Mouse (Mus musculus): ENCODE results near the gene Pcbp4. TPM values are rescaled to one million over a fixed set of nuclear protein-coding genes. Genes with fewer than 3 reads are reported as not detected.
"Not testable (repeated sequence)": the region's sequence is repeated elsewhere in the genome, so short reads cannot be mapped to it uniquely, and the experiment has no call there.

Pcbp4 gene
- polyA plus RNA-seq, 1 experiment from 2014 or later = 248 TPM

GRCm38 (mm10) chr9:106476924-106477484 is 23.9 kb downstream of the Pcbp4 start, which contains the start of gene Parp3:
TSS of gene Parp3 (minus strand) at chr9:106476949.
- Histone ChIP-seq H3K4me1 (replicated peaks) (peaks cover 41% of the 10 kb centered on the region), H3K9me3 (no peaks in the 10 kb centered on the region), H3K27me3 (0 out of 2 replicates have a peak, but pooled peaks cover 3% of the 10 kb centered on the region), H3K4me2 (peak within 1 kb of the TSS; percentile 92), H3K36me3 (peaks cover 23% of the 10 kb centered on the region), H3K27ac (peak within 1 kb of the TSS; percentile 18; the same call in 1 of the 2 replicates), H3K9ac (peak within 1 kb of the TSS; percentile 77), H3K4me3 (peak within 1 kb of the TSS; percentile 71)
- ATAC-seq (ENCODE audit: low FRiP score) = peak; percentile 98
- WGBS = under 1% methylated on average over 41 of the region's 41 CpGs

GRCm38 (mm10) chr9:106477649-106478048 is 24.6 kb downstream of the Pcbp4 start:
- H3K4me2 ChIP-seq = peak overlapping the region; percentile 92
- H3K27me3 ChIP-seq = 0 out of 2 replicates have a peak, but pooled peaks cover 3% of the 10 kb centered on the region
- no peak overlapping the region for H3K27ac ChIP-seq
- H3K4me3 ChIP-seq = peak overlapping the region; percentile 71
- H3K9me3 ChIP-seq = no peaks in the 10 kb centered on the region
- H3K36me3 ChIP-seq = peaks cover 27% of the 10 kb centered on the region
- WGBS = 5% methylated on average over 16 of the region's 16 CpGs
- H3K4me1 ChIP-seq (replicated peaks) = peaks cover 37% of the 10 kb centered on the region
- ATAC-seq (ENCODE audit: low FRiP score) = no peak
- H3K9ac ChIP-seq = peak overlapping the region; percentile 77

DNA sequence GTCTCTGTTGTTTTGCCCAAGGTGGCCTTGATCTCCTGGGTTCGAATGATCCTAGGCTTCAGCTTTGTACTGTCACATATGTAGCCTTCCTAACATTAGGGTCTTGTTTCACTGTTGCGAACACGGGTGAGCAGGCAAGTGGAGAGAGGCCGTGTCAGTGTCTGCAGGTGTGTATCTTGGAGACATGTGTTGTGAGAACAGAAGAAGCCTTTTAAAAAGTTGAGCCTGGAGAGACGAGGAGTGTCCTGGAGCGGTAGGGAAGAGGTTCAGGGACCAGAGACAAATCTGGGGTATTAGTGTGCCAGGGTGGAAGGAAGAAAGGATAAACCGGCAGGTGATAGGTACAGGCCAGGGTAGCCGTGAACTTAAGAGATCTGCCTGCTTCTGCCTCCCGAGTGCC is 25.0 kb downstream of the Pcbp4 start:
- Histone ChIP-seq H3K4me2 (peak overlapping the region; percentile 92), H3K36me3 (peaks cover 32% of the 10 kb centered on the region), H3K9me3 (no peaks in the 10 kb centered on the region), H3K27ac (no peak overlapping the region), H3K9ac (peak overlapping the region; percentile 77), H3K4me3 (peak overlapping the region; percentile 71), H3K27me3 (0 out of 2 replicates have a peak, but pooled peaks cover 3% of the 10 kb centered on the region), H3K4me1 (replicated peaks) (peaks cover 37% of the 10 kb centered on the region)
- ATAC-seq (ENCODE audit: low FRiP score) = no peak
- WGBS = 86% methylated on average over 9 of the region's 9 CpGs

DNA sequence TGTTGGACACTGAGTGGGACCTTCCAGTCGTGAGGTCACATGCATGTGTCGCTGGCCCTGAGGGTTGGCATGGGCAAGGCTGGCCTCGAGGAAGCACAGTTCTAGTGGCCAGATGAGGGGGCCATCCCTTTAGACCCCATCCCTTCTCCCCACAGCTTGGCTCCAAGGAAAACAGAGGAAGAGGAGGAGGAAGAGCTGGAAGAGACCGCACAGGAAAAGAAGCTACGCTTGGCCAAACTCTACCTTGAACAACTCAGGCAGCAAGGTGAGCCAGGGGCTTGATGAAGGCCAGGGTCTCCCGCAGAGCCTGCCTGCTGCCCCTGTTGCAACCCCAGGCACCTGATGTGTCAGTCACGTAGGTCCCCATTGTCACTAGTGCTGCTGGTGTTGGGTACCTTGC is 27.4 kb downstream of the Pcbp4 start:
- no peak overlapping the region for H3K27ac ChIP-seq
- H3K4me1 ChIP-seq (replicated peaks) = peaks cover 23% of the 10 kb centered on the region
- no peak for ATAC-seq (ENCODE audit: low FRiP score)
- H3K27me3 ChIP-seq = no peaks in the 10 kb centered on the region
- H3K36me3 ChIP-seq = peaks cover 56% of the 10 kb centered on the region
- no peaks in the 10 kb centered on the region for H3K9me3 ChIP-seq
- WGBS = 90% methylated on average over 7 of the region's 7 CpGs
- no peak overlapping the region for H3K4me3 ChIP-seq
- H3K9ac ChIP-seq = no peak overlapping the region
- H3K4me2 ChIP-seq = no peak overlapping the region

GRCm38 (mm10) chr9:106481075-106481474 is 28.0 kb downstream of the Pcbp4 start:
- H3K4me1 ChIP-seq (replicated peaks) = peaks cover 22% of the 10 kb centered on the region
- no peak for ATAC-seq (ENCODE audit: low FRiP score)
- H3K9ac ChIP-seq = no peak overlapping the region
- H3K27me3 ChIP-seq = no peaks in the 10 kb centered on the region
- no peaks in the 10 kb centered on the region for H3K9me3 ChIP-seq
- H3K4me2 ChIP-seq = no peak overlapping the region
- H3K27ac ChIP-seq = no peak overlapping the region
- H3K4me3 ChIP-seq = no peak overlapping the region
- peaks cover 62% of the 10 kb centered on the region for H3K36me3 ChIP-seq
- WGBS = 91% methylated on average over 15 of the region's 15 CpGs

DNA sequence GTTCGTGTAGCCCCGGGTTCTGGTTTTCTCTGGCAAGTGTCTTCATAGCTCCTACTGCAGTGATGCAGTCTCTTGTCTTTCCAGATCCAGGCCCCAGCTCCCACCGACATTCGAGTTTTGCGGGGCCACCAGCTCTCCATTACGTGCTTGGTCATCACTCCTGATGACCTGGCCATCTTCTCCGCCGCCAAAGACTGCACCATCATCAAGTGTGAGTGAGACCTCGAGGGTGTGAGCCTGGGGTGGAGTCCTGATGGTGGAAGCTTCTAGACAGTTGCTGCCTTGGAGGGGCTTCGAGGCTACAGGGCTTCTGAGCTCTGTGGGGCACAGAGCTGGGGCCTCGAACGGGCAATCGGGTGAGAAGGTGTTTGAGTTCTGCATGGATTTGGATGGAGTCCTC is 28.6 kb downstream of the Pcbp4 start:
- ATAC-seq (ENCODE audit: low FRiP score) = no peak
- H3K9me3 ChIP-seq = no peaks in the 10 kb centered on the region
- 96% methylated on average over 13 of the region's 13 CpGs for WGBS
- no peak overlapping the region for H3K4me3 ChIP-seq
- H3K9ac ChIP-seq = no peak overlapping the region
- peaks cover 16% of the 10 kb centered on the region for H3K4me1 ChIP-seq (replicated peaks)
- H3K27ac ChIP-seq = no peak overlapping the region
- no peak overlapping the region for H3K4me2 ChIP-seq
- H3K36me3 ChIP-seq = peaks cover 66% of the 10 kb centered on the region
- no peaks in the 10 kb centered on the region for H3K27me3 ChIP-seq

DNA sequence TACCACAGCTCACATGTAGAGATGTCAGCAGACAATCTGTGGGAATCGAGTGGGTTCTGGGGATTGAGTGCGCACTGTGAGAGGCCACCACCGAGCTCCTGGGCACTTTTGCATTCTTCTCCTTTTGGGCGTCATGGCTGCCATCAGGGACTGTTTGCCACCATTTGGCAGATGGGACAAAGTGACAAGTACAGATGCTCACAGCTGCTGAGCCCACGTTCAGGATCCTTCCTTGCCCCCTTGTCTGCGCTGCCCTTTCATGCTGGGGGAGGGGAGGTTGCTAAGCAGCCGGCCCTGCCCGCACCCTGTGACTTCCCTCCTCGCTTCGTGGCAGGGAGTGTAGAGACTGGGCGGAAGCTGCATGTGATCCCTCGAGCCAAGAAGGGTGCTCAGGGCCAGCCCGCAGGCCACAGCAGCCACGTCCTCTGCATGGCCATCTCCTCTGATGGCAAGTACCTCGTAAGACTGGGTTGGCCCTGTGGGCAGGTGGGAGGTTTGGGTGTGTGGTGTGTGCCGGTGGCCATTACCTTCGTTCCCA is 29.6 kb downstream of the Pcbp4 start:
- H3K4me3 ChIP-seq = no peak overlapping the region
- peaks cover 66% of the 10 kb centered on the region for H3K36me3 ChIP-seq
- no peaks in the 10 kb centered on the region for H3K27me3 ChIP-seq
- no peak for ATAC-seq (ENCODE audit: low FRiP score)
- peaks cover 13% of the 10 kb centered on the region for H3K4me1 ChIP-seq (replicated peaks)
- WGBS = 88% methylated on average over 17 of the region's 17 CpGs
- H3K4me2 ChIP-seq = no peak overlapping the region
- no peaks in the 10 kb centered on the region for H3K9me3 ChIP-seq
- H3K27ac ChIP-seq = no peak overlapping the region
- no peak overlapping the region for H3K9ac ChIP-seq

DNA sequence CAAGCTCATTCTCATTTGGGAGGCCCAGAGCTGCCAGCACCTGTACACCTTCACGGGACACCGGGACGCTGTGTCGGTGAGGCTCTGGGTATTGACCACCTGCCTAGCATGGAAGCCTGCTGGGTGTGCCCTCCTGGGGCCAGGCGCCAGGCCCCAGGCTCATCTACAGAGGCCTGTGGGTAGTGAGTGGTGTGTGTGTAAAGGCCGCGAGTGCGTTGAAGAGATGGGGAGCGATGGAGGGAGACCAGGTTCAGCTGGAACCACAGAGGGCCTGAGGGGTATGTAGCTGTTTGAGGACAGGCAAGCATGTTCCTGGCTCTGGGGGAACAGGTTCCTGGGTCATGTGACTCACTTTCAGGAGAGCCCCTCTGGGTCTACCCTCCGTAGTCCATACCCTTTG is 30.0 kb downstream of the Pcbp4 start:
- H3K27me3 ChIP-seq = no peaks in the 10 kb centered on the region
- no peak overlapping the region for H3K9ac ChIP-seq
- no peak overlapping the region for H3K27ac ChIP-seq
- H3K4me2 ChIP-seq = no peak overlapping the region
- no peaks in the 10 kb centered on the region for H3K9me3 ChIP-seq
- peaks cover 8% of the 10 kb centered on the region for H3K4me1 ChIP-seq (replicated peaks)
- no peak for ATAC-seq (ENCODE audit: low FRiP score)
- WGBS = 93% methylated on average over 10 of the region's 10 CpGs
- peaks cover 66% of the 10 kb centered on the region for H3K36me3 ChIP-seq
- H3K4me3 ChIP-seq = no peak overlapping the region

- Histone ChIP-seq H3K36me3 (peaks cover 66% of the 10 kb centered on the region), H3K27me3 (no peaks in the 10 kb centered on the region), H3K27ac (no peak overlapping the region), H3K9ac (no peak overlapping the region), H3K4me3 (no peak overlapping the region), H3K4me1 (replicated peaks) (peaks cover 4% of the 10 kb centered on the region; the same call in 1 of the 2 replicates), H3K9me3 (no peaks in the 10 kb centered on the region), H3K4me2 (no peak overlapping the region)
- ATAC-seq (ENCODE audit: low FRiP score) = no peak
- WGBS = 93% methylated on average over 17 of the region's 17 CpGs
Observed at GRCm38 (mm10) chr9:106483606-106484005, 30.5 kb downstream of the Pcbp4 start.

DNA sequence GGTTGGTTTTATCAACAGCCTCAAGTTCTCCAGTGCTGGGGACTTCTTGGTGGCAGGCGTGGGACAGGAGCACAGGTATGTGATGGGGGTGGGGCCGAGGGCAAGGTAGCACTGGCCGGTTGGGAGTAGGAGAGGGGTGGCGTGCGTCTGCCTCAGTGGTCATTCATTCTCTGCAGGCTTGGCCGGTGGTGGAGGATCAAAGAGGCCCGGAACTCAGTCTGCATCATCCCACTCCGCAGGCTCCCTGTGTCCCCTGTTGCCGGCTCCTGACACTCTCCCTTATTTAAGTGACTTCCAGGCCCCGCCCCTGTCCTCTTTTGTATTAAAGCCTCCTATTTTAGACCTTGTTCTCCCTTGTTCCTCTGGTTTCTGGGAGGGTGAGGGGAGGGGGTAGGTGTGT is 32.0 kb downstream of the Pcbp4 start:
- Histone ChIP-seq H3K4me1 (replicated peaks) (no peaks in the 10 kb centered on the region), H3K9me3 (no peaks in the 10 kb centered on the region), H3K9ac (no peak overlapping the region), H3K4me2 (no peak overlapping the region), H3K27ac (no peak overlapping the region), H3K4me3 (no peak overlapping the region), H3K27me3 (no peaks in the 10 kb centered on the region), H3K36me3 (peaks cover 63% of the 10 kb centered on the region)
- WGBS = 82% methylated on average over 10 of the region's 10 CpGs
- ATAC-seq (ENCODE audit: low FRiP score) = no peak

DNA sequence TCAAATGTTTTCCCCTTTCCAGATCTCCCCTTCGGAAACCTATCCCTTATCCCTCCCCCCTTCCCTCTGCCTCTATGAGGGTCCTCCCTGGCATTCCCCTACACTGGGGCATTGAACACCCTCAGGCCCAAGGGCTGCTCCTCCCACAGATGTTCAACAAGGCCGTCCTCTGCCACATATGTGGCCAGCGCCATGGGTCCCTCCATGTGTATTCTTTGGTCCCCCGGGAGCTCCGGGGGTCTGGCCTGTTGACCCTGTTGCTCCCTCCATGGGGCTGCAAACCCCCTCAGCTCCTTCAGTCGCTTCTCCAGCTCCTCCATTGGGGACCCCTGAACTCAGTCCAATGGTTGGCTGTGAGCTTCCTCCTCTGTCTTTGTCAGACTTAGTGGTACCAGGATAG is 34.5 kb downstream of the Pcbp4 start:
- H3K9me3 ChIP-seq; ATAC-seq (ENCODE audit: low FRiP score); H3K4me3 ChIP-seq; H3K27me3 ChIP-seq; H3K9ac ChIP-seq; H3K4me1 ChIP-seq (replicated peaks); H3K27ac ChIP-seq; H3K4me2 ChIP-seq: not testable (repeated sequence)
- peaks cover 39% of the 10 kb centered on the region for H3K36me3 ChIP-seq
- 88% methylated on average over 6 of the region's 6 CpGs for WGBS

DNA sequence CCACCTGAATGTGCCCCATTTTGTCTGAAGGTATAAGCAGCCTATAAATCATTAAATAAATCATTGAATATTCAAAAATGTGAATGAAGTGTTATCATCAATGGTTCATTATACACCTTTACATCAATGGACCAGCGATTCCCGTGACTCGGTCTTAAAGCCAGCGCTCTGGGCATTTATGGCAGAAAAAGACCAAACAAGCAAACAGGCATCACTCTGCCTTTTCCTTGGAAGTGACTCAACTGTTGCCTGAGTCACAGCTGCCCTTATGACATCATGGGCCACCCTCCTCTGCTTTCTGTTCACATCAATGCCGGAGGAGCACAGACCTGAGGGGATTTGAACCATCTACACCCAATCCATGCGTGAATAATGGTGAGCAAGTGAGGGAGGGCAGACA is 46.6 kb downstream of the Pcbp4 start, which contains the start of gene Iqcf1:
Gene Iqcf1, plus strand, starts transcription at position 301 of the 400 bp plus-strand sequence.
- Histone ChIP-seq H3K4me1 (replicated peaks) (no peaks in the 10 kb centered on the region), H3K9ac (no peak within 1 kb of the TSS), H3K9me3 (no peaks in the 10 kb centered on the region), H3K36me3 (no peaks in the 10 kb centered on the region), H3K4me2 (no peak within 1 kb of the TSS), H3K4me3 (no peak within 1 kb of the TSS), H3K27ac (no peak within 1 kb of the TSS), H3K27me3 (0 out of 2 replicates have a peak, but pooled peaks cover 2% of the 10 kb centered on the region)
- no peak for ATAC-seq (ENCODE audit: low FRiP score)
- WGBS = 94% methylated on average over 6 of the region's 6 CpGs

DNA sequence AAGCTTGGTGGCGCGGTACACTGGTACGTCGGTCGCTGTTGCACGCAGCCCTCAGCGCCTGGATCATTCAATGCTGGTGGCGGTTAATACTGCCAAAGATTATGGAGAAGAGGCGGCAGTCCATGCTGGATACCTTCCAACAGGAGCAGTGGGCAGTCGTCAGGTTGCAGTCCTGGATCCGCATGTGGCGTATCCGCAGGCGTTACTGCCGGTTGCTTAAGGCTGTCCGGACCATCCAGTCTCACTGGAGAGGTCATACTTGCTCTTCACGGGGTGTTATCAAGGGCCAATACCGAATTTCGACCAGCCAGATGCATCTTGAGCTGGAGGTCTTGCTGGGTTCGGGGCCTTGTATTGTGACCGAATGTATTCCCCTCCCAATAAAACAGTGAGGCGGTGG is 48.8 kb downstream of the Pcbp4 start:
- 92% methylated on average over 22 of the region's 22 CpGs for WGBS
- ATAC-seq (ENCODE audit: low FRiP score) = no peak
- Histone ChIP-seq H3K4me1 (replicated peaks) (no peaks in the 10 kb centered on the region), H3K4me2 (no peak overlapping the region), H3K9ac (no peak overlapping the region), H3K36me3 (no peaks in the 10 kb centered on the region), H3K27me3 (0 out of 2 replicates have a peak, but pooled peaks cover 2% of the 10 kb centered on the region), H3K27ac (no peak overlapping the region), H3K4me3 (no peak overlapping the region), H3K9me3 (no peaks in the 10 kb centered on the region)

All from hindbrain, embryonic 13.5 days (tissue).